Mouse (Mus musculus): ENCODE results near the gene Ctsd. TPM values are rescaled to one million over a fixed set of nuclear protein-coding genes. Genes with fewer than 3 reads are reported as not detected.

The Ctsd gene
- polyA plus RNA-seq, 1 experiment from 2014 or later = 229 TPM

DNA sequence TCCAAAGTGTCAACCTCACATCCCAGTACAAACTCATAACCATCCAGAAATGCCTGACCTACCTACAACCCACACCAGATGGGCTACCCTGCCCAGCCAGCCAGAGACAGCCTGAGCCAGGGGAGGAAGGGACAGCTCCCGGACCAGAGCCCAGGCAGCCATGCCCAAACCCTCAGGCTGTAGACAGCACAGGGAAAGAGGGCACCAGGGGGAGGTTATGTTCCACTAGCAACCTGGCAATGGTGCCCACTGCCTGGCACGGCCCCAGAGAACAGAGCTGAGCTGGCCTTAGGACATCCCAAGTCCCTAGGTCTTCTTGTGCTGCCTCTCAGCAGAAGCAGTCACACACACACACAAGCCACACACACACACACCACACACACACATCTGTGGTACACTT lies 19.0 kb downstream of the Ctsd start:
- peaks cover 21% of the 10 kb centered on the region for H3K27me3 ChIP-seq (ENCODE audit: control insufficient read depth, insufficient read depth, low read length)
- no peaks in the 10 kb centered on the region for H3K9me3 ChIP-seq (ENCODE audit: control insufficient read depth, low read length)
- no peak for ATAC-seq (ENCODE audit: low FRiP score, low TSS enrichment)
- H3K9ac ChIP-seq (replicated peaks; ENCODE audit: low read length) = no peak overlapping the region
- DNase-seq = no peak
- no peak overlapping the region for H3K4me3 ChIP-seq (replicated peaks; ENCODE audit: low read depth, low read length)
- no peak overlapping the region for H3K4me2 ChIP-seq (ENCODE audit: low read length)
- H3K27ac ChIP-seq (replicated peaks; ENCODE audit: low read depth, low read length) = no peak overlapping the region
- no peaks in the 10 kb centered on the region for H3K4me1 ChIP-seq (ENCODE audit: control insufficient read depth, insufficient read depth, low read length)
- 79% methylated on average over 2 of the region's 2 CpGs for WGBS
- no peaks in the 10 kb centered on the region for H3K36me3 ChIP-seq (ENCODE audit: control insufficient read depth, insufficient read depth, low read length)

DNA sequence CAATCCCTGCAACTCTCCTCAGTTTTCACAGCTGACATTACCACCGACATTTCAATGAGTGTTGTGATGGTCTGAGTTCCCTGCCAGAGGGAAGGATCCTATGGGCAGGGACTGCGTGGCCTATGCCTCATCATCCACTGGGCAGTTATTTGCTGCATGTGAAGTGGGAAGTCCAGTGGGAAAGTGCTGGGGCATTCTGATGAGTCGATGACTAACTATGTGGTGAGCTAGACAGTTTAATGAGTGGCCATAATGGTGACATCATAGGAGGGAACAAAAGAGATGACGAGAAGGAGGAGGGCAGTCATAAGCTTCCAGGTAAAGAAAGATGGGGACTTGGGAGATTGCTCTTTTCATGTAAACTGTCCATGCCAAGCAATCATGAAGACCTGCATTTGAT lies 24.7 kb downstream of the Ctsd start:
- no peak for ATAC-seq (ENCODE audit: low FRiP score, low TSS enrichment)
- H3K27me3 ChIP-seq (ENCODE audit: control insufficient read depth, insufficient read depth, low read length) = no peaks in the 10 kb centered on the region
- 79% methylated on average over 4 of the region's 4 CpGs for WGBS

DNA sequence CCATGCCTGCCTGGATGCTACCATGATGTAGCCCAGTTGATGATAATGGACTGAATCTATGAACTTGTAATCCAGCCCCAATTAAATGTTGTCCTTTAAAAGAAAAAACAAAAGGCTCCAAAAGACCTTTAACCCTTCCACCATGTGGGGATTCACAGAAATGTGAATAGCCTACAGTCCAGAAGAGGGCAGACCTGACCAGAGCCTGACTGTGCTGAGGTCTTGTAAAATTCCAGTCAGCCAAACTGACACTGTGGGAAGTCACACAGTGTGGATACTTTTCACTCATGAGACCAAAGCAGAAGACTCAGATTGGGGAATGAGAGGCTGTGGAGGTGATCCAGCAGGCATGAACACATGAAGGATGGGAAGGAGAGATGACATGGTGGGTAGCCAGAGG lies 27.1 kb downstream of the Ctsd start:
- no peaks in the 10 kb centered on the region for H3K4me1 ChIP-seq (ENCODE audit: control insufficient read depth, insufficient read depth, low read length)
- no peak overlapping the region for H3K27ac ChIP-seq (replicated peaks; ENCODE audit: low read depth, low read length)
- DNase-seq (no peak), ATAC-seq (ENCODE audit: low FRiP score, low TSS enrichment) (no peak)
- H3K9ac ChIP-seq (replicated peaks; ENCODE audit: low read length) = no peak overlapping the region
- no peak overlapping the region for H3K4me2 ChIP-seq (ENCODE audit: low read length)
- H3K27me3 ChIP-seq (ENCODE audit: control insufficient read depth, insufficient read depth, low read length) = no peaks in the 10 kb centered on the region
- no peaks in the 10 kb centered on the region for H3K9me3 ChIP-seq (ENCODE audit: control insufficient read depth, low read length)
- H3K4me3 ChIP-seq (replicated peaks; ENCODE audit: low read depth, low read length) = no peak overlapping the region
- no peaks in the 10 kb centered on the region for H3K36me3 ChIP-seq (ENCODE audit: control insufficient read depth, insufficient read depth, low read length)

More for the DNA sequence above, 24.7 kb downstream of the Ctsd start:
- H3K9me3 ChIP-seq (ENCODE audit: control insufficient read depth, low read length) = no peaks in the 10 kb centered on the region
- no peaks in the 10 kb centered on the region for H3K36me3 ChIP-seq (ENCODE audit: control insufficient read depth, insufficient read depth, low read length)
- no peak for DNase-seq
- no peaks in the 10 kb centered on the region for H3K4me1 ChIP-seq (ENCODE audit: control insufficient read depth, insufficient read depth, low read length)
- H3K4me3 ChIP-seq (replicated peaks; ENCODE audit: low read depth, low read length) = no peak overlapping the region
- H3K27ac ChIP-seq (replicated peaks; ENCODE audit: low read depth, low read length) = no peak overlapping the region
- H3K9ac ChIP-seq (replicated peaks; ENCODE audit: low read length) = no peak overlapping the region
- no peak overlapping the region for H3K4me2 ChIP-seq (ENCODE audit: low read length)

DNA sequence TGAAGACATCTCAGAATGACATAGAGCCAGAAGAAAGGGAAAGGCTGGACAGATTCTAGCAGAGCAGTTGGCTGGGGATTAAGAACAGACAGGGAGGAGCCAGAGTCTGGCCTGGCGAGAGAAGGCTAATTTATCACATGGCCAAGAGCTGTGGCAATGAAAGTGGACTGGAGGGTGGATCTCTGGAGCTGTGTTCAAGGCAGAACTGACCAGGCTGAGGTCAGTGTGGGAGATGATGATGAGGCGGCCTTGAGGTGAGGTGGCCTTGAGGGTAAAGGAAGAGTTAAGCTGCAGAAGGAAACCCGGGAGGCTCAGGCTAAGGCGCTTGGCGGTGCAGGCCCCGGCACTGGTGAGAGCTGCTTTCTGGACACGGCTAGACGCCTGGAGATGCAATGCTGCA lies 28.7 kb downstream of the Ctsd start:
- Histone ChIP-seq H3K9me3 (ENCODE audit: control insufficient read depth, low read length) (no peaks in the 10 kb centered on the region), H3K4me3 (replicated peaks; ENCODE audit: low read depth, low read length) (no peak overlapping the region), H3K9ac (replicated peaks; ENCODE audit: low read length) (no peak overlapping the region), H3K4me1 (ENCODE audit: control insufficient read depth, insufficient read depth, low read length) (no peaks in the 10 kb centered on the region), H3K27ac (replicated peaks; ENCODE audit: low read depth, low read length) (no peak overlapping the region), H3K36me3 (ENCODE audit: control insufficient read depth, insufficient read depth, low read length) (no peaks in the 10 kb centered on the region), H3K4me2 (ENCODE audit: low read length) (no peak overlapping the region), H3K27me3 (ENCODE audit: control insufficient read depth, insufficient read depth, low read length) (no peaks in the 10 kb centered on the region)
- no peak for ATAC-seq (ENCODE audit: low FRiP score, low TSS enrichment)
- DNase-seq = no peak
- 74% methylated on average over 8 of the region's 8 CpGs for WGBS

DNA sequence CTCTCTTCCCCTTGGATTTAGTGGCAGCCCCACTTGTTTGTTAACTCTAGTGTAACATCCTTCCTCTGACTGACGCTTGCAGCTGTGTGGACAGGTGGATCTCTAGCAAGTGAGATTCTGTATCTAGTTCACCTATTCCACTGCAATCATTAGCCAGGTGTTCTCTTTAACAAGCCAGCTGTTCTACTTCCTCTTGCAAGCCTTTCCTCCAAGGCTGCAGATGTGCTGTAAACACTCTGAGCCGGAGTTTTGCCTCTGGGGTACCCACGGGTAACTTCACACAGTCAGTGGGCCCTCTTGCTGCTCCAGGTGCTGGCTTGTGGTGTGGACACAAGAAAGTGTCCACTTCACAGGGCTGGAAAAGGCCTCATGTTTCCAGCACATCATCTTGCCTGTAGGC lies 30.3 kb downstream of the Ctsd start:
- no peaks in the 10 kb centered on the region for H3K9me3 ChIP-seq (ENCODE audit: control insufficient read depth, low read length)
- ATAC-seq (ENCODE audit: low FRiP score, low TSS enrichment) (no peak), DNase-seq (no peak)
- WGBS = 88% methylated on average over 3 of the region's 3 CpGs
- no peak overlapping the region for H3K4me3 ChIP-seq (replicated peaks; ENCODE audit: low read depth, low read length)
- H3K4me1 ChIP-seq (ENCODE audit: control insufficient read depth, insufficient read depth, low read length) = no peaks in the 10 kb centered on the region
- H3K27me3 ChIP-seq (ENCODE audit: control insufficient read depth, insufficient read depth, low read length) = no peaks in the 10 kb centered on the region
- no peak overlapping the region for H3K27ac ChIP-seq (replicated peaks; ENCODE audit: low read depth, low read length)
- no peak overlapping the region for H3K4me2 ChIP-seq (ENCODE audit: low read length)
- no peaks in the 10 kb centered on the region for H3K36me3 ChIP-seq (ENCODE audit: control insufficient read depth, insufficient read depth, low read length)
- H3K9ac ChIP-seq (replicated peaks; ENCODE audit: low read length) = no peak overlapping the region

DNA sequence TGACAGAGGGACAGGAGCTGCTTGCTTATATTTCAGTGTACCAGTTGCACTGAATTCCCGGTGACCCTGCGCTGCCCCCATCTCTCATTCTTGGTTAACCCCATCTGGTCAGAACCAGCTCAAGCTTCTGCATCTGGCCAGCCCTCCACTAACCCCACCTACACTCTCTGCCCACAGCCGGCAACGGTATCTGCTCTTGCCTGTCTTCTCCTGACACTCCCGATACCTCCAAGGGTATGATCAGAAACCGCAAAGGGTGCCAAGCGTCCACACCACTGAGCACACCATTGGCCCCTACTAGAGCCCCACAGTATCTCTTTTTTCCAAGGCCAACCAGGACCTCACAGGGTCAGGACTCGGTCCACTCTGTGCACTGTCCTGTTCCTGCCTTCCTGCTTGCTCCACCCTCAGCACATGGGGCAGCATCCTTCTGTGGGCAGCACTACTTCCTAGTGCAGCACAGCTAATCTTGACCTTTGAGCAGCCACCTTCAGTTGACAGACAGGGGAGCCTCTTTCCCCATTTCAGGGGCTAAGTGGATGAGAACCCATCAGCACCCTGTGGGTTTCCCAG lies 33.1 kb downstream of the Ctsd start:
- 0 out of 2 replicates have a peak, but pooled peaks cover 4% of the 10 kb centered on the region for H3K4me1 ChIP-seq (ENCODE audit: control insufficient read depth, insufficient read depth, low read length)
- no peak for DNase-seq

DNA sequence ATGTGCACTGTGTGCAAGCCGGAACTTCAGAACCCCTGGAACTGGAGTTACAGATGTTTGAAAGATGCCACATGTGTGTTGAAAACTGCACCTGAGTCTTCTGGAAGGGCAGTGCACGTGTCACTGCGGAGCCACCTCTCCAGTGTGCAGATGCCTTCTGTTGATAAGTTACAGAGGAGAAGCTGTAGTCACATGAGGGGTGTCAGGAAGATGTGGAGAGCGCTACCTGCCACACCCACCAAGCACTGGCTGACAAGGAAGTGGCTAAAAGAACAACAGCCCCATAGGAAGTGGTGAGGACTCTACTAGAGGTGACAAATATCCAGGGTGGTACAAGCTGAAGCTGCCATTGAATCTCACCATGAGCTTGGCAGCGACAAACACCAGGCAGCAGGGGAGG lies 34.0 kb downstream of the Ctsd start:
- H3K4me1 ChIP-seq (ENCODE audit: control insufficient read depth, insufficient read depth, low read length) = 0 out of 2 replicates have a peak, but pooled peaks cover 10% of the 10 kb centered on the region
- H3K27me3 ChIP-seq (ENCODE audit: control insufficient read depth, insufficient read depth, low read length) = no peaks in the 10 kb centered on the region
- no peak overlapping the region for H3K4me3 ChIP-seq (replicated peaks; ENCODE audit: low read depth, low read length)
- ATAC-seq (ENCODE audit: low FRiP score, low TSS enrichment) (no peak), DNase-seq (no peak)
- 82% methylated on average over 5 of the region's 5 CpGs for WGBS
- H3K4me2 ChIP-seq (ENCODE audit: low read length) = no peak overlapping the region
- no peaks in the 10 kb centered on the region for H3K9me3 ChIP-seq (ENCODE audit: control insufficient read depth, low read length)
- no peak overlapping the region for H3K9ac ChIP-seq (replicated peaks; ENCODE audit: low read length)
- H3K27ac ChIP-seq (replicated peaks; ENCODE audit: low read depth, low read length) = no peak overlapping the region
- no peaks in the 10 kb centered on the region for H3K36me3 ChIP-seq (ENCODE audit: control insufficient read depth, insufficient read depth, low read length)

More for the DNA sequence above, 33.1 kb downstream of the Ctsd start:
- H3K27me3 ChIP-seq (ENCODE audit: control insufficient read depth, insufficient read depth, low read length) = no peaks in the 10 kb centered on the region
- ATAC-seq (ENCODE audit: low FRiP score, low TSS enrichment) = no peak
- H3K27ac ChIP-seq (replicated peaks; ENCODE audit: low read depth, low read length) = no peak overlapping the region
- H3K9me3 ChIP-seq (ENCODE audit: control insufficient read depth, low read length) = no peaks in the 10 kb centered on the region
- H3K9ac ChIP-seq (replicated peaks; ENCODE audit: low read length) = no peak overlapping the region
- no peak overlapping the region for H3K4me2 ChIP-seq (ENCODE audit: low read length)
- H3K36me3 ChIP-seq (ENCODE audit: control insufficient read depth, insufficient read depth, low read length) = no peaks in the 10 kb centered on the region
- WGBS = 81% methylated on average over 8 of the region's 8 CpGs
- H3K4me3 ChIP-seq (replicated peaks; ENCODE audit: low read depth, low read length) = no peak overlapping the region

DNA sequence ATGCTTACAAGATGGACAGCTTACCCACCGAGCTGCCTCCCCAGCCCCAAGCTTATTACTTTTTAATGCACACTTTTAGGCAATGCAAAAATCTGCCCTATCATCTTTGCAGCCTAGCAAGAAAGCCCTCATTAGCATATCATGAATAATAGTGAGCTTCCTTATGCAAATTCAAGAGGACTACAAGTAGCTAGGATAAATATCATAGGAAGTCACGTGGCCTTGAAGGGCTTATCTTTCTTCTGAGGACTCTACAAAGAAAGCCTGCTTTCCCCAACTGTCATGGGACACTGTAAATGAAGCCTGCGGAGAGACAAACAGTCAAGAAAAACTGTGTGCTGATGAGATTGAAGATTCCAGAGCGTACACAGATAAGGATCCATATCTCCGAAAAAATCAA lies 36.3 kb downstream of the Ctsd start:
- no peaks in the 10 kb centered on the region for H3K27me3 ChIP-seq (ENCODE audit: control insufficient read depth, insufficient read depth, low read length)
- no peaks in the 10 kb centered on the region for H3K9me3 ChIP-seq (ENCODE audit: control insufficient read depth, low read length)
- 42% methylated on average over 5 of the region's 5 CpGs for WGBS
- no peaks in the 10 kb centered on the region for H3K36me3 ChIP-seq (ENCODE audit: control insufficient read depth, insufficient read depth, low read length)
- H3K4me2 ChIP-seq (ENCODE audit: low read length) = no peak overlapping the region
- DNase-seq (peak; percentile 58), ATAC-seq (ENCODE audit: low FRiP score, low TSS enrichment) (peak; percentile 37; the same call in 1 of the 2 replicates)
- H3K4me1 ChIP-seq (ENCODE audit: control insufficient read depth, insufficient read depth, low read length) = 0 out of 2 replicates have a peak, but pooled peaks cover 10% of the 10 kb centered on the region
- H3K4me3 ChIP-seq (replicated peaks; ENCODE audit: low read depth, low read length) = no peak overlapping the region
- H3K27ac ChIP-seq (replicated peaks; ENCODE audit: low read depth, low read length) = peak overlapping the region; percentile 27; the same call in 1 of the 2 replicates
- no peak overlapping the region for H3K9ac ChIP-seq (replicated peaks; ENCODE audit: low read length)

DNA sequence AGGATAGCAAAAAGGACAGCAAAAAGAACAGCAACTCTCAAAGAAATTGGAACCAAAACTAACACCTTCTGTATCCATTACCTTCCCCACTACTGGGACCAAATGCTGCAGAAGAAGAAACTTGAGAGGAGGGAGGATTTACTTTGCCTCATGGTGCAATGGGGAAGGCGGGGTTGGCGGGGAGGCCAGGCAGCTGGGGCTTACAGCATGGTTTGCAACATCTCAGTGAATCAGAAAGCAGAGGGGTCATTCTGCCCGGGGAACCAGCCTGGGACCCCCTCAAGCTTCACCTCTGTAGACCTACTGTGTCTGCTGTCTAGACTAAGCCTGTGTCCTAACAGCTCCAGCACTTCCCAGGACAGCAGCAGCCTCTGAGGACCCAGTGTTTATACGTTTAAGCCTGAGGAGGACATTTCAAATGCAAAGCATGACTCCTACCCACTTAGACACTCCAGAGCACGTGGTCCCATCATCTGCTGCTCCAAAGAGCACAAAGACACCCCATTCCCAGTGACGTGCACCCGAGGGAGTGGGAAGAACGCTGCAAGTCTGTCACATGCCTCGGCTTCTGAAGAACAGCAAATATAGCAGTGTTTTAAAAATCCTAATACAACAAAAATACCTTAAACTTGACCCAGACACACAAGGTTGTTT lies 38.4 kb downstream of the Ctsd start:
- Histone ChIP-seq H3K36me3 (ENCODE audit: control insufficient read depth, insufficient read depth, low read length) (no peaks in the 10 kb centered on the region), H3K9me3 (ENCODE audit: control insufficient read depth, low read length) (no peaks in the 10 kb centered on the region), H3K9ac (replicated peaks; ENCODE audit: low read length) (no peak overlapping the region), H3K27me3 (ENCODE audit: control insufficient read depth, insufficient read depth, low read length) (no peaks in the 10 kb centered on the region), H3K27ac (replicated peaks; ENCODE audit: low read depth, low read length) (peak overlapping the region; percentile 62; the same call in 1 of the 2 replicates), H3K4me1 (ENCODE audit: control insufficient read depth, insufficient read depth, low read length) (0 out of 2 replicates have a peak, but pooled peaks cover 10% of the 10 kb centered on the region), H3K4me3 (replicated peaks; ENCODE audit: low read depth, low read length) (no peak overlapping the region), H3K4me2 (ENCODE audit: low read length) (no peak overlapping the region)
- DNase-seq (peak; percentile 74), ATAC-seq (ENCODE audit: low FRiP score, low TSS enrichment) (peak; percentile 57; the same call in 1 of the 2 replicates)
- WGBS = 21% methylated on average over 9 of the region's 9 CpGs
